Comparison of ENCODE assay signal across 8 mouse cellular contexts in the genomic region with DNA sequence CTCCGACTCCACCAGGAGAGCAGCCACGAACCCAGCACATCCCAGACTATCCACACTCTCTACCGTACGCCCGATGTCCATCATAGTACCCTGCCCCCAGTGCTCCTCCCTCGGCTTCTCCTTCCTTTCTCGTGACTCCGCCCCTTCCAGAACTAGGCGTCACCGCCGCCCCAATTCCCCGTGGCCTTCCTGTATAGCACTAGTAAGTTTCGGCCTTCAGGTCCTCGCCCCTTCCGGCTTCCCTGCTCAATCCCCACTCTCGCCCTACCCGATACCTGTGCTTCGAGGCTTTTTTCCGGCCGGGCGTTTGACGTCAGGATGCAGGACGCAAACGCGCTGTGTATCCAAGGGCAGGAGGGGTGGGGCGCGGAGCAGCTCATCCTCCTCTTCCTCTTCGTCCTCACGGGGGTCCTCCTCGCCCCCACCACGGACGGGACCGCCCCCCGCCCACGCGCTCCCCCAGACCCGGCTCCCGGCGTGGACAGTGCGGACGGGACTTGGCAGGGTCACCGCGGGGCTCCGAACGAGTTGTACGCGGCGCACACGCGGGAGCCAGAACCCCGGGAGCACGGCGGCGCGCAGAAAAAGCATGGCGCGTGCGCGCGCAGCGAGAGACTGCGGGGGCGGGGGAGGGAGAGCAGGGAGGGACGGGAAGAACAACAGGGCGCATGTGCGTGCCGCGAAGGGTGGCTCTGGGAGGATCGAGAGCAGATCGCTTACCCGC. TPM values are rescaled to one million over a fixed set of nuclear protein-coding genes. Genes with fewer than 3 reads are reported as not detected.
DNase-seq lines count a peak whose midpoint lies in the region; ATAC-seq and TF ChIP-seq lines count a peak whose summit lies in the region.

Gtpbp6 (minus strand) TSS at position 617 of the 724 bp plus-strand sequence.

- peak within 1 kb of the TSS; percentile 54 for H3K4me2 ChIP-seq in CH12.LX (ENCODE audit: insufficient read depth, low read depth, poor library complexity, severe bottlenecking)
- H3K4me2 ChIP-seq in forebrain, embryonic 11.5 days (ENCODE audit: low read depth, low read length, severe bottlenecking): peak within 1 kb of the TSS; percentile 81
- peak within 1 kb of the TSS; percentile 92 for H3K4me2 ChIP-seq in heart, embryonic 16.5 days (ENCODE audit: low read depth, low read length)
- peak within 1 kb of the TSS; percentile 97 for H3K4me2 ChIP-seq in liver, embryonic 15.5 days
- H3K4me2 ChIP-seq in neural tube, embryonic 12.5 days (replicated peaks): peak within 1 kb of the TSS; percentile 94

- under 1% methylated on average over 69 of the region's 71 CpGs for WGBS in forebrain, embryonic 11.5 days
- under 1% methylated on average over 71 of the region's 71 CpGs for WGBS in heart, embryonic 16.5 days
- WGBS in liver, embryonic 15.5 days (ENCODE audit: insufficient replicate concordance): under 1% methylated on average over 71 of the region's 71 CpGs
- WGBS in neural tube, embryonic 12.5 days: under 1% methylated on average over 71 of the region's 71 CpGs

- TF ChIP-seq EP300 in CH12.LX (IDR thresholded peaks at IDR 0.05; ENCODE audit: low read length): no peak

- peak; percentile 99 for DNase-seq in CH12.LX (ENCODE audit: extremely low read depth)
- peak; percentile 97 for DNase-seq in c-Kit-positive CD71-positive TER-119-negative erythroid progenitor cells, embryonic 14.5 days (ENCODE audit: low read depth)
- peak; percentile 97 for DNase-seq in forebrain, embryonic 11.5 days (ENCODE audit: low spot score)
- DNase-seq in kidney, postnatal 36 days: peak; percentile 96 to 98
- peak; percentile 96 for DNase-seq in telencephalon, adult 2 months (ENCODE audit: low read depth, low spot score)

- TF ChIP-seq RAD21 in CH12.LX (IDR thresholded peaks at IDR 0.05; ENCODE audit: low read depth, low read length): no peak

- H3K36me3 ChIP-seq in CH12.LX (replicated peaks in 1 of 2; ENCODE audit: control insufficient read depth in 1 of 2, insufficient read depth in 1 of 2, low read length in 1 of 2): peaks cover 45 to 50% of the 10 kb centered on the region in 2 experiments
- peaks cover 18% of the 10 kb centered on the region for H3K36me3 ChIP-seq in forebrain, embryonic 11.5 days (ENCODE audit: control insufficient read depth, insufficient read depth, low read length)
- peaks cover 42% of the 10 kb centered on the region for H3K36me3 ChIP-seq in heart, embryonic 16.5 days (ENCODE audit: control insufficient read depth, insufficient read depth)
- H3K36me3 ChIP-seq in liver, embryonic 15.5 days (replicated peaks): peaks cover 38% of the 10 kb centered on the region
- H3K36me3 ChIP-seq in neural tube, embryonic 12.5 days: peaks cover 45% of the 10 kb centered on the region

- H3K4me3 ChIP-seq in CH12.LX (replicated peaks in 1 of 3; ENCODE audit: low read depth in 2 of 3, low read length in 2 of 3, poor library complexity in 1 of 3): peak within 1 kb of the TSS; percentile 83 to 92 (median 85)
- H3K4me3 ChIP-seq in forebrain, embryonic 11.5 days (ENCODE audit: low read depth, low read length): peak within 1 kb of the TSS; percentile 50
- peak within 1 kb of the TSS; percentile 92 for H3K4me3 ChIP-seq in heart, embryonic 16.5 days (ENCODE audit: low read length)
- H3K4me3 ChIP-seq in liver, embryonic 15.5 days (replicated peaks): peak within 1 kb of the TSS; percentile 86
- H3K4me3 ChIP-seq in neural tube, embryonic 12.5 days: peak within 1 kb of the TSS; percentile 84

- peaks cover 18% of the 10 kb centered on the region; the same call in 1 of the 2 replicates for H3K79me2 ChIP-seq in CH12.LX (replicated peaks; ENCODE audit: control insufficient read depth, extremely low read depth, insufficient read depth, poor library complexity, severe bottlenecking)

- no peak for TF ChIP-seq CTCF in CH12.LX (conservative IDR thresholded peaks at IDR 0.05 in 1 of 2, IDR thresholded peaks at IDR 0.05 in 1 of 2; ENCODE audit: low read depth in 2 of 2, low read length in 2 of 2)

- H3K9me3 ChIP-seq in CH12.LX (replicated peaks; ENCODE audit: low read length): peaks cover 2% of the 10 kb centered on the region
- H3K9me3 ChIP-seq in forebrain, embryonic 11.5 days (ENCODE audit: control insufficient read depth, low read length): no peaks in the 10 kb centered on the region
- no peaks in the 10 kb centered on the region for H3K9me3 ChIP-seq in heart, embryonic 16.5 days (replicated peaks; ENCODE audit: control insufficient read depth, low read length)
- no peaks in the 10 kb centered on the region for H3K9me3 ChIP-seq in liver, embryonic 15.5 days (replicated peaks)
- H3K9me3 ChIP-seq in neural tube, embryonic 12.5 days: no peaks in the 10 kb centered on the region

- peak within 1 kb of the TSS; percentile 85 for H3K9ac ChIP-seq in CH12.LX (ENCODE audit: insufficient read depth, low read depth)
- peak within 1 kb of the TSS; percentile 63 for H3K9ac ChIP-seq in forebrain, embryonic 11.5 days (ENCODE audit: low read length)
- peak within 1 kb of the TSS; percentile 94 for H3K9ac ChIP-seq in heart, embryonic 16.5 days (ENCODE audit: low read length)
- peak within 1 kb of the TSS; percentile 72 for H3K9ac ChIP-seq in liver, embryonic 15.5 days
- H3K9ac ChIP-seq in neural tube, embryonic 12.5 days: peak within 1 kb of the TSS; percentile 77

- dilution Hi-C loops in CH12.LX (cut with MboI; ENCODE audit: extremely low pct_ligation_motif_present, extremely low pct_unique_long_range_greater_than_20kb, low sequenced_read_pairs): no loop called here

- H3K27ac ChIP-seq in CH12.LX (ENCODE audit: insufficient read depth, low read depth): peak within 1 kb of the TSS; percentile 90
- H3K27ac ChIP-seq in forebrain, embryonic 11.5 days (ENCODE audit: low read depth, low read length): peak within 1 kb of the TSS; percentile 58
- peak within 1 kb of the TSS; percentile 98 for H3K27ac ChIP-seq in heart, embryonic 16.5 days (ENCODE audit: low read length)
- peak within 1 kb of the TSS; percentile 95 for H3K27ac ChIP-seq in liver, embryonic 15.5 days (replicated peaks)
- peak within 1 kb of the TSS; percentile 89; the same call in 1 of the 2 replicates for H3K27ac ChIP-seq in neural tube, embryonic 12.5 days

- in situ Hi-C loops in CH12.LX (cut with MboI; ENCODE audit: low pct_ligation_motif_present, low pct_unique_long_range_greater_than_20kb, low sequenced_read_pairs): no loop called here

- TF ChIP-seq POLR2A in CH12.LX (IDR thresholded peaks at IDR 0.05; ENCODE audit: low read depth, low read length): peak; percentile 83

- peak; percentile 84 for ATAC-seq in forebrain, embryonic 11.5 days (replicated peaks; ENCODE audit: low FRiP score)
- peak; percentile 88 for ATAC-seq in heart, embryonic 16.5 days (replicated peaks; ENCODE audit: extremely low read depth, insufficient read depth, low FRiP score)
- peak; percentile 84 for ATAC-seq in liver, embryonic 15.5 days (ENCODE audit: insufficient read depth)
- peak; percentile 82 for ATAC-seq in neural tube, embryonic 12.5 days (ENCODE audit: low FRiP score, low read depth)

- H3K27me3 ChIP-seq in CH12.LX (replicated peaks): no peaks in the 10 kb centered on the region
- no peaks in the 10 kb centered on the region for H3K27me3 ChIP-seq in forebrain, embryonic 11.5 days (ENCODE audit: control insufficient read depth, insufficient read depth, low read length)
- no peaks in the 10 kb centered on the region for H3K27me3 ChIP-seq in heart, embryonic 16.5 days (ENCODE audit: control insufficient read depth, insufficient read depth, low read length)
- no peaks in the 10 kb centered on the region for H3K27me3 ChIP-seq in liver, embryonic 15.5 days
- no peaks in the 10 kb centered on the region for H3K27me3 ChIP-seq in neural tube, embryonic 12.5 days (replicated peaks)

- H3K4me1 ChIP-seq in CH12.LX (ENCODE audit: control insufficient read depth in 1 of 2, insufficient read depth in 2 of 2): peaks cover 16 to 29% of the 10 kb centered on the region in 2 experiments
- H3K4me1 ChIP-seq in forebrain, embryonic 11.5 days (replicated peaks; ENCODE audit: control insufficient read depth, insufficient read depth, low read length): peaks cover 8% of the 10 kb centered on the region; the same call in 1 of the 2 replicates
- peaks cover 15% of the 10 kb centered on the region for H3K4me1 ChIP-seq in heart, embryonic 16.5 days (ENCODE audit: control insufficient read depth, insufficient read depth, low read length)
- H3K4me1 ChIP-seq in liver, embryonic 15.5 days (replicated peaks): peaks cover 29% of the 10 kb centered on the region
- peaks cover 13% of the 10 kb centered on the region for H3K4me1 ChIP-seq in neural tube, embryonic 12.5 days

TF ChIP-seq in CH12.LX, 34 proteins besides CTCF, POLR2A, EP300 and RAD21 (continues in another document):
- TF ChIP-seq TBP (conservative IDR thresholded peaks at IDR 0.05; ENCODE audit: low read depth, low read length) (peak; percentile 57), BHLHE40 (IDR thresholded peaks at IDR 0.05; ENCODE audit: low read depth, low read length) (peak; percentile 55), TCF12 (IDR thresholded peaks at IDR 0.05; ENCODE audit: low read depth, low read length) (peak; percentile 68), KAT2A (IDR thresholded peaks at IDR 0.05; ENCODE audit: insufficient replicate concordance, low read length) (0 out of 2 replicates have a peak, but pooled peaks have one; percentile 58), ZMIZ1 (IDR thresholded peaks at IDR 0.05; ENCODE audit: low read depth, low read length) (0 out of 2 replicates have a peak, but pooled peaks have one; percentile 51), POLR2AphosphoS2 (IDR thresholded peaks at IDR 0.05; ENCODE audit: low read depth, low read length) (0 out of 2 replicates have a peak, but pooled peaks have one; percentile 36), E2F4 (IDR thresholded peaks at IDR 0.05; ENCODE audit: insufficient replicate concordance, low read depth, low read length) (no peak; the same call in 1 of the 2 replicates), ZC3H11A (IDR thresholded peaks at IDR 0.05; ENCODE audit: low read depth, low read length) (no peak), RCOR1 (conservative IDR thresholded peaks at IDR 0.05; ENCODE audit: low read depth, low read length) (peak; percentile 20; the same call in 1 of the 2 replicates), HCFC1 (IDR thresholded peaks at IDR 0.05; ENCODE audit: low read depth, low read length) (peak; percentile 74), CHD2 (IDR thresholded peaks at IDR 0.05; ENCODE audit: low read length) (peak; percentile 76), MXI1 (IDR thresholded peaks at IDR 0.05; ENCODE audit: low read depth, low read length) (peak; percentile 76), NELFE (IDR thresholded peaks at IDR 0.05; ENCODE audit: low read depth, low read length) (peak; percentile 80)

RNA-seq across cellular contexts. Expression of gene Gtpbp6, which starts in this region (rescaled TPM):
- 39.6 and 40.1 TPM in 2 replicates for total RNA-seq in CH12.LX (2012; rRNA removed)
- total RNA-seq in CH12.LX (2014; rRNA removed): 12.2 and 14.4 TPM in 2 replicates
- 24.5 and 27.9 TPM in 2 replicates for polyA plus RNA-seq in CH12.LX (2012; ENCODE audit: insufficient read length, low read depth)
- 24.4 and 28.2 TPM in 2 replicates for polyA plus RNA-seq in forebrain, embryonic 11.5 days (2014; fragmentation: Nextera tagmentation; extraction: Ambion mirVana)
- 19.6 and 22.5 TPM in 2 replicates for polyA plus RNA-seq in heart, embryonic 16.5 days (2015; fragmentation: Nextera tagmentation; extraction: Ambion mirVana)
- 7.7 and 9.2 TPM in 2 replicates for polyA plus RNA-seq in liver, embryonic 15.5 days (2015; fragmentation: Nextera tagmentation; extraction: Ambion mirVana)
- 51.2 and 61.7 TPM in 2 replicates for polyA plus RNA-seq in neural tube, embryonic 12.5 days (2016; fragmentation: Nextera tagmentation; extraction: Ambion mirVana)

Comparison
In these comparisons a context has a peak if more than half of its experiments do, and no peak if none do; other contexts are left out.
1. Peak in every context shown above with its lines: DNase-seq, ATAC-seq, H3K4me3 ChIP-seq and H3K27ac ChIP-seq.